Mouse (Mus musculus) E14TG2a.4 (cell line): ENCODE results near the gene Fmnl2.

Experiments used
- CTCF ChIP-seq: conservative IDR thresholded peaks from 2 replicates; pipeline ENCODE4 v1.5.1; 2014; ENCODE audit warnings: low read length
- NANOG ChIP-seq: IDR thresholded peaks from 2 replicates; pipeline ENCODE4 v1.6.1; 2014; ENCODE audit warnings: borderline replicate concordance, low read length, mixed read lengths
- POU5F1 ChIP-seq: IDR thresholded peaks from 2 replicates; pipeline ENCODE4 v1.6.1; 2014; ENCODE audit warnings: low read length, borderline replicate concordance

- TF ChIP-seq CTCF: no peak
- no peak for TF ChIP-seq POU5F1
- TF ChIP-seq NANOG: no peak
Measured at GRCm38 (mm10) chr2:52974056-52974455, 116.4 kb downstream of the Fmnl2 start.
